Mouse (Mus musculus): ENCODE measurements around the gene Mcmbp. TPM values are rescaled to one million over a fixed set of nuclear protein-coding genes. Genes with fewer than 3 reads are reported as not detected.
A peak's percentile ranks its signal among the peaks of the same experiment; 100 is the strongest.
"Not testable (repeated sequence)": the region's sequence is repeated elsewhere in the genome, so short reads cannot be mapped to it uniquely, and the experiment has no call there.

The Mcmbp gene
- polyA plus RNA-seq, 1 experiment from 2014 or later, result 82.5 TPM

DNA sequence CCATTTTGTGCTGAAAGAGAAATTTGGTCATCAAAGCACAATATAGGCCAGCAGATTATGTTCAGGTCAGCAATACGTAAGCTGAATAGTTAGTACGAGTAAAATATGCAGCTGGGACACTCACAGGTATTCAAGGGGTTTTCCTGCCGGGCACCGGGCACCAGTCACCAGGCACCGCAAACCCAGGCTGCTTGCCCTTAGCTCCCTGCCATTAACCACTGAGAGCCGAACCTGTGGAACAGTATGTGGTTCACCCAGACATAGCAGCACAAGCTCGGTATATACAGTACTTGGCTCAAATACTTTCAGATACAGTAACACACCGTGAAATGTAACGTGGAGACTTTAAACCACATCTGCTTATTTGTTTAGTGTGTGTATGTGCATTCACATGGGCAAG, 15.1 kb downstream of the Mcmbp start:
- no peak for DNase-seq
- H3K27ac ChIP-seq (ENCODE audit: low read depth), result no peak overlapping the region
- no peaks in the 10 kb centered on the region for H3K9me3 ChIP-seq (ENCODE audit: low read depth, low read length)
- no peak overlapping the region for H3K4me3 ChIP-seq (ENCODE audit: low read depth, low read length)
- H3K4me1 ChIP-seq (ENCODE audit: insufficient read depth), result no peaks in the 10 kb centered on the region
- WGBS, result 76% methylated on average over 9 of the region's 9 CpGs
- H3K27me3 ChIP-seq (ENCODE audit: insufficient read depth, low read length), result no peaks in the 10 kb centered on the region
- no peak for TF ChIP-seq CTCF (IDR thresholded peaks at IDR 0.05; ENCODE audit: low read depth)
- peaks cover 42% of the 10 kb centered on the region for H3K36me3 ChIP-seq (ENCODE audit: insufficient read depth)
- no peak overlapping the region for H3K9ac ChIP-seq
- 0 out of 2 replicates have a peak, but pooled peaks have one; percentile 9 for ATAC-seq (ENCODE audit: insufficient read depth)
- H3K4me2 ChIP-seq, result no peak overlapping the region

- peak; percentile 92 for ATAC-seq (ENCODE audit: insufficient read depth)
- no peak overlapping the region for H3K4me2 ChIP-seq
Measured at GRCm38 (mm10) chr7:128724761-128725160, 15.5 kb downstream of the Mcmbp start.

GRCm38 (mm10) chr7:128717991-128718390, 22.3 kb downstream of the Mcmbp start:
- ATAC-seq (ENCODE audit: insufficient read depth), result no peak
- no peak for TF ChIP-seq CTCF (IDR thresholded peaks at IDR 0.05; ENCODE audit: low read depth)
- WGBS, result 36% methylated on average over 4 of the region's 4 CpGs
- no peaks in the 10 kb centered on the region for H3K4me1 ChIP-seq (ENCODE audit: insufficient read depth)
- no peak overlapping the region for H3K4me2 ChIP-seq
- no peak overlapping the region for H3K4me3 ChIP-seq (ENCODE audit: low read depth, low read length)
- peak; percentile 54 for DNase-seq
- H3K27ac ChIP-seq (ENCODE audit: low read depth), result no peak overlapping the region
- H3K9me3 ChIP-seq (ENCODE audit: low read depth, low read length), result no peaks in the 10 kb centered on the region
- H3K27me3 ChIP-seq (ENCODE audit: insufficient read depth, low read length), result no peaks in the 10 kb centered on the region
- H3K36me3 ChIP-seq (ENCODE audit: insufficient read depth), result peaks cover 92% of the 10 kb centered on the region
- no peak overlapping the region for H3K9ac ChIP-seq

More at GRCm38 (mm10) chr7:128724761-128725160, 15.5 kb downstream of the Mcmbp start:
- Histone ChIP-seq H3K27ac (ENCODE audit: low read depth) (no peak overlapping the region), H3K4me3 (ENCODE audit: low read depth, low read length) (no peak overlapping the region), H3K9me3 (ENCODE audit: low read depth, low read length) (no peaks in the 10 kb centered on the region), H3K9ac (no peak overlapping the region), H3K4me1 (ENCODE audit: insufficient read depth) (no peaks in the 10 kb centered on the region), H3K27me3 (ENCODE audit: insufficient read depth, low read length) (no peaks in the 10 kb centered on the region), H3K36me3 (ENCODE audit: insufficient read depth) (peaks cover 45% of the 10 kb centered on the region)
- peak; percentile 90 for DNase-seq
- TF ChIP-seq CTCF (IDR thresholded peaks at IDR 0.05; ENCODE audit: low read depth), result peak; percentile 75
- 30% methylated on average over 4 of the region's 4 CpGs for WGBS

GRCm38 (mm10) chr7:128705735-128706134, 34.6 kb downstream of the Mcmbp start:
- Histone ChIP-seq H3K27me3 (ENCODE audit: insufficient read depth, low read length) (no peaks in the 10 kb centered on the region), H3K4me2 (no peak overlapping the region), H3K4me3 (ENCODE audit: low read depth, low read length) (no peak overlapping the region), H3K27ac (ENCODE audit: low read depth) (no peak overlapping the region), H3K36me3 (ENCODE audit: insufficient read depth) (peaks cover 95% of the 10 kb centered on the region), H3K4me1 (ENCODE audit: insufficient read depth) (no peaks in the 10 kb centered on the region), H3K9me3 (ENCODE audit: low read depth, low read length) (no peaks in the 10 kb centered on the region), H3K9ac (no peak overlapping the region)
- ATAC-seq (ENCODE audit: insufficient read depth) (peak; percentile 87), DNase-seq (peak; percentile 88)
- peak; percentile 98 for TF ChIP-seq CTCF (IDR thresholded peaks at IDR 0.05; ENCODE audit: low read depth)
- WGBS, result 26% methylated on average over 4 of the region's 4 CpGs

DNA sequence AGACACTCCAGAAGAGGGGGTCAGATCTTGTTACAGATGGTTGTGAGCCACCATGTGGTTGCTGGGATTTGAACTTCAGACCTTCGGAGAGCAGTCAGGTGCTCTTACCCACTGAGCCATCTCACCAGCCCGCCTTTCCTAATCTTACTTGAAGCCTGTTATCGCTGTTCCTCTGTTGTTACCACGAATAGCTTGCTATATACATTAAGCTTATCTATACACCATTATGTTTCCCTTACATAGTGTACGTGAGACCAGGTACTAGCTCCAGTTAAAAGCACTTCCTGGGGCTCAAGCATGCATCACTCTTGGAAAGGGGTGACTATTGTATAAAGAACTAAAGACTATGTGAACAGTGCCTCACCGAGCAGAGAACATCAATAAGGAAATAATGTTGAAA, 40.3 kb downstream of the Mcmbp start:
- H3K4me1 ChIP-seq (ENCODE audit: insufficient read depth); H3K4me2 ChIP-seq; H3K27me3 ChIP-seq (ENCODE audit: insufficient read depth, low read length); H3K9me3 ChIP-seq (ENCODE audit: low read depth, low read length); H3K4me3 ChIP-seq (ENCODE audit: low read depth, low read length); ATAC-seq (ENCODE audit: insufficient read depth); H3K27ac ChIP-seq (ENCODE audit: low read depth); H3K9ac ChIP-seq; DNase-seq: not testable (repeated sequence)
- WGBS, result 79% methylated on average over 6 of the region's 6 CpGs
- peaks cover 89% of the 10 kb centered on the region for H3K36me3 ChIP-seq (ENCODE audit: insufficient read depth)

DNA sequence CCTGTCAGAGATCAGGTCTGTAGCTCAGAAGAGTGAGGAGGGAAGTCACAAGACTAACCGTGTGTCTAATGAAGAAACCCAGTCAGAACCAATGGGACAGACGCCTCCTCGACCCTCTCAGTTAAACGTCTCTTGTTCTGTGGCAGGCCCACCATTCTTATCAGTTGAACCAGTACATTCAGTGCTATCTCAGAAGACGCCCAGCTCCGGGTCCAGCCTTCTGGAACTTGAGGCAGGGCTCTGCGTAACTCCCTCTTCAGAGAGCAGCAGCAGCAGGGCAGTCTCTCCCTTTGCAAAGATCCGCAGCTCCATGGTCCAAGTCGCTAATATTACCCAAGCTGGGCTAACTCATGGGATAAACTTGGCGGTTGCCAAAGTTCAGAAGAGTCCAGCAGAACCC, 45.4 kb downstream of the Mcmbp start:
- Histone ChIP-seq H3K4me3 (ENCODE audit: low read depth, low read length) (no peak overlapping the region), H3K27ac (ENCODE audit: low read depth) (no peak overlapping the region), H3K4me1 (ENCODE audit: insufficient read depth) (no peaks in the 10 kb centered on the region), H3K9me3 (ENCODE audit: low read depth, low read length) (no peaks in the 10 kb centered on the region), H3K9ac (no peak overlapping the region), H3K36me3 (ENCODE audit: insufficient read depth) (peaks cover 69% of the 10 kb centered on the region), H3K27me3 (ENCODE audit: insufficient read depth, low read length) (no peaks in the 10 kb centered on the region), H3K4me2 (no peak overlapping the region)
- ATAC-seq (ENCODE audit: insufficient read depth), result no peak
- TF ChIP-seq CTCF (IDR thresholded peaks at IDR 0.05; ENCODE audit: low read depth), result no peak
- DNase-seq, result no peak
- WGBS, result 83% methylated on average over 10 of the region's 10 CpGs

GRCm38 (mm10) chr7:128692163-128692562, 48.1 kb downstream of the Mcmbp start:
- 89% methylated on average over 7 of the region's 7 CpGs for WGBS
- H3K27ac ChIP-seq (ENCODE audit: low read depth), result no peak overlapping the region
- H3K36me3 ChIP-seq (ENCODE audit: insufficient read depth), result peaks cover 44% of the 10 kb centered on the region

DNA sequence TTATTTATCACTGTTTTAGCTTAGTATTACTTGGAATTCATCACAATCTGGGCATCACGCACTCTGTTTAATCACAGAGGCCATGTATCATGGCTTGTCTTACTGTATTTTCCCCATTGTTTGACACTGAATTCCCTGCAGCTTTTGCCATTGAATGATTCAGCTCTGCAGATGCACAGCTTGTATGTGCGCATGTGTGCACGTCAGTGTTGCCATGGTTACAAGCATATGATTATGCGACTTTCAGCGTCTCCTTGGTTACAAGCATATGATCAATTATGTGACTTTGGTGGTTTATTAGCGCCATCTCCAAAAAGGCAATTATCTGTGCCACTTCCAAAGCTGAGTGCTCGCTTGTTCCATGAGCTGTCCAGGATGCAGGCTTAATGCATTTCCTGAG, 49.5 kb downstream of the Mcmbp start:
- WGBS, result 73% methylated on average over 7 of the region's 7 CpGs
- no peak overlapping the region for H3K4me2 ChIP-seq
- DNase-seq (no peak), ATAC-seq (ENCODE audit: insufficient read depth) (no peak)
- no peak for TF ChIP-seq CTCF (IDR thresholded peaks at IDR 0.05; ENCODE audit: low read depth)
- H3K4me1 ChIP-seq (ENCODE audit: insufficient read depth), result no peaks in the 10 kb centered on the region
- H3K36me3 ChIP-seq (ENCODE audit: insufficient read depth), result peaks cover 45% of the 10 kb centered on the region
- H3K27ac ChIP-seq (ENCODE audit: low read depth), result no peak overlapping the region
- H3K27me3 ChIP-seq (ENCODE audit: insufficient read depth, low read length), result no peaks in the 10 kb centered on the region
- no peak overlapping the region for H3K4me3 ChIP-seq (ENCODE audit: low read depth, low read length)
- peaks cover 12% of the 10 kb centered on the region; the same call in 1 of the 2 replicates for H3K9me3 ChIP-seq (ENCODE audit: low read depth, low read length)
- H3K9ac ChIP-seq, result no peak overlapping the region

More at GRCm38 (mm10) chr7:128692163-128692562, 48.1 kb downstream of the Mcmbp start:
- Histone ChIP-seq H3K9ac (no peak overlapping the region), H3K9me3 (ENCODE audit: low read depth, low read length) (peaks cover 12% of the 10 kb centered on the region; the same call in 1 of the 2 replicates), H3K4me2 (no peak overlapping the region), H3K4me1 (ENCODE audit: insufficient read depth) (no peaks in the 10 kb centered on the region), H3K4me3 (ENCODE audit: low read depth, low read length) (no peak overlapping the region), H3K27me3 (ENCODE audit: insufficient read depth, low read length) (no peaks in the 10 kb centered on the region)
- no peak for DNase-seq
- TF ChIP-seq CTCF (IDR thresholded peaks at IDR 0.05; ENCODE audit: low read depth), result no peak
- no peak for ATAC-seq (ENCODE audit: insufficient read depth)
